Mouse (Mus musculus): ENCODE measurements around the gene Cilp.

- TF ChIP-seq CTCF (conservative IDR thresholded peaks at IDR 0.05; ENCODE audit: insufficient read depth, insufficient read length, low read depth, low read length) (no peak), POLR2A (IDR thresholded peaks at IDR 0.05; ENCODE audit: low read depth, low read length) (no peak)
Measured at GRCm38 (mm10) chr9:65302327-65302983, 37.5 kb downstream of the Cilp start.
